Mouse (Mus musculus): ENCODE measurements at regions not wholly inside any gene's neighbourhood (a gene's known extent, or its start where the extent isn't known, plus 50 kb on each side); places are given as distances from the start of the nearest gene placed in this dataset.

DNA sequence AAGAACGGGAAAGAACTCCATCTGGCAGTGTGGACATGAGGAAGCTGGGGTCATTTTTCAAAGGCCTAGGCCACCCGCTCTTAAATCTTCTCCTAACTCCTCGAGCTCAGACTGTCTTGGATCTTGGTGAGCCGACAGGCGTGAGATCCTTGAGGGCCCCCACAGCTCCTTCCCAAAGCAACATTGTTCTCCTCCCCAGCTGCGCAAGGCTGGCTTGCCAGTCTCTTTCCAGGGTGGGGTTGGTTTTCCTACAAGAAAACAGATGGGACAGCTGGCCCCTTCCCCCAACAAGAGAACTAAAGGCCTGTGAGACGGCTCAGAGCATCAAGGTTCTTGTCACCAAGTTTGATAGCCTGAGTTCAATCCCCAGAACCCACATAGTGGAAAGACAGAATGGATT is 994.3 kb downstream of the 4930447A16Rik start:
- Histone ChIP-seq H3K9me3 (replicated peaks; ENCODE audit: low read length) (no peaks in the 10 kb centered on the region), H3K4me3 (replicated peaks in 1 of 3; ENCODE audit: low read depth in 2 of 3, low read length in 2 of 3, poor library complexity in 1 of 3) (no peak overlapping the region), H3K27me3 (replicated peaks) (no peaks in the 10 kb centered on the region), H3K27ac (ENCODE audit: insufficient read depth, low read depth) (no peak overlapping the region), H3K36me3 (replicated peaks in 1 of 2; ENCODE audit: control insufficient read depth in 1 of 2, insufficient read depth in 1 of 2, low read length in 1 of 2) (no peaks in the 10 kb centered on the region), H3K79me2 (replicated peaks; ENCODE audit: control insufficient read depth, extremely low read depth, insufficient read depth, poor library complexity, severe bottlenecking) (no peaks in the 10 kb centered on the region), H3K4me2 (ENCODE audit: insufficient read depth, low read depth, poor library complexity, severe bottlenecking) (no peak overlapping the region), H3K4me1 (ENCODE audit: control insufficient read depth in 1 of 2, insufficient read depth in 2 of 2) (no peaks in the 10 kb centered on the region), H3K9ac (ENCODE audit: insufficient read depth, low read depth) (no peak overlapping the region)
- no peak for DNase-seq (ENCODE audit: extremely low read depth)
- dilution Hi-C loops (cut with MboI; ENCODE audit: extremely low pct_ligation_motif_present, extremely low pct_unique_long_range_greater_than_20kb, low sequenced_read_pairs), result no loop called here
- TF ChIP-seq JUN (IDR thresholded peaks at IDR 0.05; ENCODE audit: insufficient read depth, low read depth, low read length), result no peak
- no peak for TF ChIP-seq E2F4 (IDR thresholded peaks at IDR 0.05; ENCODE audit: insufficient replicate concordance, low read depth, low read length)
- no peak for TF ChIP-seq EP300 (IDR thresholded peaks at IDR 0.05; ENCODE audit: low read length)
- no peak for TF ChIP-seq POLR2A (IDR thresholded peaks at IDR 0.05; ENCODE audit: low read depth, low read length)
- no peak for TF ChIP-seq POLR2AphosphoS2 (IDR thresholded peaks at IDR 0.05; ENCODE audit: low read depth, low read length)
- no peak for TF ChIP-seq SMC3 (IDR thresholded peaks at IDR 0.05; ENCODE audit: low read depth, low read length)
- TF ChIP-seq KAT2A (IDR thresholded peaks at IDR 0.05; ENCODE audit: insufficient replicate concordance, low read length), result no peak
- TF ChIP-seq MXI1 (IDR thresholded peaks at IDR 0.05; ENCODE audit: low read depth, low read length), result no peak
- TF ChIP-seq ZNF384 (IDR thresholded peaks at IDR 0.05; ENCODE audit: low read depth, low read length), result no peak
- no peak for TF ChIP-seq ZC3H11A (IDR thresholded peaks at IDR 0.05; ENCODE audit: low read depth, low read length)
- no peak for TF ChIP-seq HCFC1 (IDR thresholded peaks at IDR 0.05; ENCODE audit: low read depth, low read length)
- no peak for TF ChIP-seq GABPA (IDR thresholded peaks at IDR 0.05; ENCODE audit: insufficient replicate concordance, low read depth, low read length)
- no peak for TF ChIP-seq UBTF (IDR thresholded peaks at IDR 0.05; ENCODE audit: low read depth, low read length)
- TF ChIP-seq PAX5 (IDR thresholded peaks at IDR 0.05; ENCODE audit: low read length), result no peak
- TF ChIP-seq USF2 (conservative IDR thresholded peaks at IDR 0.05; ENCODE audit: low read depth, low read length), result no peak
- no peak for TF ChIP-seq CHD1 (IDR thresholded peaks at IDR 0.05; ENCODE audit: low read depth, low read length)
- TF ChIP-seq MAFK (IDR thresholded peaks at IDR 0.05; ENCODE audit: insufficient replicate concordance, low read length), result no peak
- TF ChIP-seq ELF1 (IDR thresholded peaks at IDR 0.05; ENCODE audit: low read depth, low read length), result no peak
- in situ Hi-C loops (cut with MboI; ENCODE audit: low pct_ligation_motif_present, low pct_unique_long_range_greater_than_20kb, low sequenced_read_pairs), result no loop called here

- dilution Hi-C loops (cut with MboI; ENCODE audit: extremely low pct_ligation_motif_present, extremely low pct_unique_long_range_greater_than_20kb, low sequenced_read_pairs), result no loop called here
- Histone ChIP-seq H3K27ac (ENCODE audit: insufficient read depth, low read depth) (no peak overlapping the region), H3K9me3 (replicated peaks; ENCODE audit: low read length) (no peaks in the 10 kb centered on the region), H3K4me1 (ENCODE audit: control insufficient read depth in 1 of 2, insufficient read depth in 2 of 2) (no peaks in the 10 kb centered on the region), H3K36me3 (replicated peaks in 1 of 2; ENCODE audit: control insufficient read depth in 1 of 2, insufficient read depth in 1 of 2, low read length in 1 of 2) (no peaks in the 10 kb centered on the region), H3K79me2 (replicated peaks; ENCODE audit: control insufficient read depth, extremely low read depth, insufficient read depth, poor library complexity, severe bottlenecking) (no peaks in the 10 kb centered on the region), H3K4me3 (replicated peaks in 1 of 3; ENCODE audit: low read depth in 2 of 3, low read length in 2 of 3, poor library complexity in 1 of 3) (no peak overlapping the region), H3K27me3 (replicated peaks) (no peaks in the 10 kb centered on the region), H3K9ac (ENCODE audit: insufficient read depth, low read depth) (no peak overlapping the region), H3K4me2 (ENCODE audit: insufficient read depth, low read depth, poor library complexity, severe bottlenecking) (no peak overlapping the region)
- TF ChIP-seq POLR2A (IDR thresholded peaks at IDR 0.05; ENCODE audit: low read depth, low read length) (no peak), ZC3H11A (IDR thresholded peaks at IDR 0.05; ENCODE audit: low read depth, low read length) (no peak), POLR2AphosphoS2 (IDR thresholded peaks at IDR 0.05; ENCODE audit: low read depth, low read length) (no peak), PAX5 (IDR thresholded peaks at IDR 0.05; ENCODE audit: low read length) (no peak), KAT2A (IDR thresholded peaks at IDR 0.05; ENCODE audit: insufficient replicate concordance, low read length) (no peak), SIN3A (IDR thresholded peaks at IDR 0.05; ENCODE audit: low read length) (no peak), ZMIZ1 (IDR thresholded peaks at IDR 0.05; ENCODE audit: low read depth, low read length) (no peak), MAX (IDR thresholded peaks at IDR 0.05; ENCODE audit: low read length) (no peak), TCF12 (IDR thresholded peaks at IDR 0.05; ENCODE audit: low read depth, low read length) (no peak), MXI1 (IDR thresholded peaks at IDR 0.05; ENCODE audit: low read depth, low read length) (no peak), BHLHE40 (IDR thresholded peaks at IDR 0.05; ENCODE audit: low read depth, low read length) (no peak), ZKSCAN1 (IDR thresholded peaks at IDR 0.05; ENCODE audit: borderline replicate concordance, low read depth, low read length) (no peak), GABPA (IDR thresholded peaks at IDR 0.05; ENCODE audit: insufficient replicate concordance, low read depth, low read length) (no peak), USF2 (conservative IDR thresholded peaks at IDR 0.05; ENCODE audit: low read depth, low read length) (no peak)
- DNase-seq (ENCODE audit: extremely low read depth), result no peak
- in situ Hi-C loops (cut with MboI; ENCODE audit: low pct_ligation_motif_present, low pct_unique_long_range_greater_than_20kb, low sequenced_read_pairs), result no loop called here
Observed at GRCm38 (mm10) chr15:38420784-38421183, 995.4 kb downstream of the 4930447A16Rik start.

Measured in CH12.LX (cell line).